Mouse (Mus musculus) small intestine, adult 2 months (tissue): ENCODE measurements at regions not wholly inside any gene's neighbourhood (a gene's known extent, or its start where the extent isn't known, plus 50 kb on each side); places are given as distances from the start of the nearest gene placed in this dataset.

ENCODE experiments used
- H3K27ac ChIP-seq: fragments of 200-500 bp; 2 replicates; pipeline ENCODE4 v1.5.1; 2012; ENCODE audit warnings: low read depth, low read length, control low read depth, inconsistent platforms; ENCODE audit not compliant: insufficient read depth
- H3K27me3 ChIP-seq: fragments of 200-500 bp; 2 replicates; pipeline ENCODE4 v1.6.1; 2012; ENCODE audit warnings: mild to moderate bottlenecking, moderate library complexity, low read length, inconsistent platforms; ENCODE audit not compliant: control insufficient read depth, insufficient read depth
- H3K36me3 ChIP-seq: fragments of 200-500 bp; 2 replicates; pipeline ENCODE4 v1.6.1; 2012; ENCODE audit warnings: mild to moderate bottlenecking, low read length, control low read depth, inconsistent platforms; ENCODE audit not compliant: control insufficient read depth, insufficient read depth
- H3K4me1 ChIP-seq: fragments of 200-500 bp; 2 replicates; pipeline ENCODE4 v1.6.1; 2012; ENCODE audit warnings: low read length, inconsistent platforms, mixed read lengths; ENCODE audit not compliant: control insufficient read depth, insufficient read depth, insufficient read length
- H3K4me3 ChIP-seq: fragments of 200-500 bp; 2 replicates; pipeline ENCODE4 v1.5.1; 2012; ENCODE audit warnings: low read depth, mild to moderate bottlenecking, control low read depth, inconsistent platforms, low read length, moderate library complexity
- CTCF ChIP-seq: fragments of 200-500 bp; IDR thresholded peaks from 2 replicates; pipeline ENCODE4 v1.5.1; 2012; ENCODE audit warnings: low read depth, mild to moderate bottlenecking, control low read depth, inconsistent platforms, low read length, moderate library complexity, mixed read lengths; ENCODE audit not compliant: insufficient replicate concordance, insufficient read length; ENCODE audit errors: extremely low read depth
- POLR2A ChIP-seq: fragments of 200-500 bp; IDR thresholded peaks from 2 replicates; pipeline ENCODE4 v1.6.1; 2012; ENCODE audit warnings: low read depth, mild to moderate bottlenecking, control low read depth, inconsistent platforms, low read length, moderate library complexity
- WGBS: fragments of 180-500 bp; shearing (Covaris S2); methylation state at CpG from one replicate; pipeline ENCODE4 v1.1.7; 2018; 5-methylcytosine and 5-hydroxymethylcytosine counted together

- Histone ChIP-seq H3K27ac (no peak overlapping the region), H3K36me3 (no peaks in the 10 kb centered on the region), H3K4me1 (no peaks in the 10 kb centered on the region), H3K4me3 (no peak overlapping the region), H3K27me3 (no peaks in the 10 kb centered on the region)
- WGBS: 71% methylated on average over 5 of the region's 5 CpGs
- TF ChIP-seq POLR2A (no peak), CTCF (no peak)
Measured at GRCm38 (mm10) chr1:61418396-61418795, 220.2 kb upstream of the Pard3b start.

DNA sequence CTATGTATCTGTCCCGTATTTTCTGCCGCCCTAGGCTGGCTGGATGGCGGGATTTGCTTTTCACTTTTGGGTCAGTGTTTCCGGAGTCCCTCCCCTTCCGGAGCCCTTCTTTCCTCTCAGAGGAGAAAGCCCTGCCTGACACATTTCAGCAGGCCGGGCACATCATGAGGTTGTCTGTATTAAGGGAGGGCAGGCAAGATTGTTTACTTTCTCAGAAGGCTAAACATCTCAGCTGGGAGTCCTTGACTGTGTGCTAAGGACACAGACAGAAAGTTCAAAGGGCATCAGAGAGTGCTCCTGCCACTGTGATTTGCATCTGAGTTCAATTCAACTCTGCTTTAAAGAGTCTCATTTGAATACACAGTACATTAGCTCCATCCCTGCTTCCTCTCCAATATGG, 218.8 kb upstream of the Pard3b start:
- H3K36me3 ChIP-seq: no peaks in the 10 kb centered on the region
- H3K4me1 ChIP-seq: no peaks in the 10 kb centered on the region
- TF ChIP-seq POLR2A: no peak
- no peak for TF ChIP-seq CTCF
- no peak overlapping the region for H3K4me3 ChIP-seq
- WGBS: 56% methylated on average over 6 of the region's 6 CpGs
- H3K27me3 ChIP-seq: no peaks in the 10 kb centered on the region
- H3K27ac ChIP-seq: no peak overlapping the region

GRCm38 (mm10) chr1:61423253-61423652, 215.4 kb upstream of the Pard3b start:
- H3K36me3 ChIP-seq: no peaks in the 10 kb centered on the region
- H3K27me3 ChIP-seq: no peaks in the 10 kb centered on the region
- no peaks in the 10 kb centered on the region for H3K4me1 ChIP-seq
- H3K4me3 ChIP-seq: no peak overlapping the region
- TF ChIP-seq CTCF (no peak), POLR2A (no peak)
- no peak overlapping the region for H3K27ac ChIP-seq

- H3K27me3 ChIP-seq: no peaks in the 10 kb centered on the region
- no peak overlapping the region for H3K4me3 ChIP-seq
- no peaks in the 10 kb centered on the region for H3K36me3 ChIP-seq
- no peak for TF ChIP-seq CTCF
- TF ChIP-seq POLR2A: no peak
- H3K4me1 ChIP-seq: no peaks in the 10 kb centered on the region
- H3K27ac ChIP-seq: no peak overlapping the region
- 90% methylated on average over 4 of the region's 4 CpGs for WGBS
Measured at GRCm38 (mm10) chr1:61428706-61429501, 209.7 kb upstream of the Pard3b start.

DNA sequence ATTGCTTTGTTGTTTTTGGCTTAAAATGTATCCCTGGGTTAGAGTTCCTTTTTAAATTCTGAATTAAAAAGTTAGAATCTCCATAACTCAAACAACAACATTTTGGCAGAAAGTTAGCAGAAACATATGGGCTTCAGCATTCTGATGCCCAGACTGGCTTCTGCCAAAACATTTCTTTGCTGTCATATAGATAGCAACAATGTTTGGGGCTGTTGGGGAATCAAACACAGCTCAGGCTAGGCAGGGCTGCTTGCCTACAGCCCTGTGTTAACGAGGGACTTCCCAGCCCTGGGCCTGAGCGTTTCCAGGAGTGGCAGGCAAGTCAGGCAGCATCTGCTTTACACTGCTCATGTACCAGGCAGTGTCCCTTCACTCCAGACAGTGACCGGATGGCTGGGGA, 201.0 kb upstream of the Pard3b start:
- TF ChIP-seq CTCF (no peak), POLR2A (no peak)
- Histone ChIP-seq H3K4me1 (no peaks in the 10 kb centered on the region), H3K27me3 (no peaks in the 10 kb centered on the region), H3K36me3 (no peaks in the 10 kb centered on the region), H3K27ac (no peak overlapping the region), H3K4me3 (no peak overlapping the region)
- 67% methylated on average over 3 of the region's 3 CpGs for WGBS

- 82% methylated on average over 3 of the region's 3 CpGs for WGBS
- Histone ChIP-seq H3K27me3 (no peaks in the 10 kb centered on the region), H3K4me1 (no peaks in the 10 kb centered on the region), H3K36me3 (no peaks in the 10 kb centered on the region), H3K27ac (no peak overlapping the region), H3K4me3 (no peak overlapping the region)
- no peak for TF ChIP-seq CTCF
Measured at GRCm38 (mm10) chr1:61461435-61461834, 177.2 kb upstream of the Pard3b start.

GRCm38 (mm10) chr1:61470617-61471214, 167.9 kb upstream of the Pard3b start:
- no peak for TF ChIP-seq CTCF
- TF ChIP-seq POLR2A: no peak
- Histone ChIP-seq H3K27me3 (no peaks in the 10 kb centered on the region), H3K4me3 (no peak overlapping the region), H3K4me1 (no peaks in the 10 kb centered on the region), H3K27ac (no peak overlapping the region), H3K36me3 (no peaks in the 10 kb centered on the region)
- WGBS: 36% methylated on average over 5 of the region's 5 CpGs
